Mouse (Mus musculus) forebrain, embryonic 12.5 days (tissue): ENCODE measurements around the gene Lpcat3. TPM values are rescaled to one million over a fixed set of nuclear protein-coding genes. Genes with fewer than 3 reads are reported as not detected.
A peak's percentile ranks its signal among the peaks of the same experiment; 100 is the strongest.

Experiments
- ATAC-seq: fragments of 200-750 bp; cut with Nextera tagmentation; 2 replicates; pipeline ENCODE4 v1.8.0; 2017; ENCODE audit warnings: moderate TSS enrichment; ENCODE audit not compliant: low FRiP score
- H3K27ac ChIP-seq: fragments of 300-500 bp; sonication (generic); 2 replicates; pipeline ENCODE4 v1.5.1; 2016; ENCODE audit warnings: mild to moderate bottlenecking
- H3K27me3 ChIP-seq: fragments of 300-500 bp; sonication (generic); 2 replicates; pipeline ENCODE4 v1.6.1; 2016; ENCODE audit warnings: mild to moderate bottlenecking
- H3K36me3 ChIP-seq: fragments of 300-500 bp; sonication (generic); replicated peaks from 2 replicates; pipeline ENCODE4 v1.6.1; 2016; ENCODE audit warnings: mild to moderate bottlenecking
- H3K4me1 ChIP-seq: fragments of 300-500 bp; sonication (generic); 2 replicates; pipeline ENCODE4 v1.6.1; 2016
- H3K4me2 ChIP-seq: fragments of 300-500 bp; sonication (generic); 2 replicates; pipeline ENCODE4 v1.6.1; 2016; ENCODE audit warnings: mild to moderate bottlenecking, moderate library complexity
- H3K4me3 ChIP-seq: fragments of 300-500 bp; sonication (generic); replicated peaks from 2 replicates; pipeline ENCODE4 v1.5.1; 2016; ENCODE audit warnings: mild to moderate bottlenecking
- H3K9ac ChIP-seq: fragments of 300-500 bp; sonication (generic); 2 replicates; pipeline ENCODE4 v1.6.1; 2016; ENCODE audit warnings: mild to moderate bottlenecking
- H3K9me3 ChIP-seq: fragments of 300-500 bp; sonication (generic); 2 replicates; pipeline ENCODE4 v1.6.1; 2016
- WGBS: fragments of 180-500 bp; shearing (Covaris S2); methylation state at CpG from one replicate; pipeline ENCODE4 v1.1.7; 2016; 5-methylcytosine and 5-hydroxymethylcytosine counted together
- microRNA counts: library from miRNA; unstranded; fragments of <30 nt; microRNA quantifications from one replicate; lab custom pipeline; 2017
- microRNA-seq: library from miRNA; unstranded; fragments of <30 nt; microRNA quantifications from one replicate; pipeline ENCODE4, GENCODE M21; 2017
- polyA plus RNA-seq: library from polyadenylated mRNA; unstranded; fragments of >200 nt; fragmentation: Nextera tagmentation; extraction: Ambion mirVana; gene quantifications from 2 replicates; pipeline ENCODE4 v1.2.1, GENCODE M21; 2016

The Lpcat3 gene
- polyA plus RNA-seq, 1 experiment from 2014 or later, result 35.0 TPM

GRCm38 (mm10) chr6:124744755-124745321, 82.0 kb downstream of the Lpcat3 start:
- H3K27me3 ChIP-seq, result no peaks in the 10 kb centered on the region
- peak overlapping the region; percentile 92 for H3K4me2 ChIP-seq
- H3K9me3 ChIP-seq, result no peaks in the 10 kb centered on the region
- H3K4me3 ChIP-seq, result peak overlapping the region; percentile 54
- H3K4me1 ChIP-seq, result peaks cover 32% of the 10 kb centered on the region
- peak overlapping the region; percentile 92 for H3K27ac ChIP-seq
- H3K36me3 ChIP-seq, result peaks cover 66% of the 10 kb centered on the region
- peak overlapping the region; percentile 85 for H3K9ac ChIP-seq
- WGBS, result 71% methylated on average over 26 of the region's 26 CpGs
- ATAC-seq, result no peak

DNA sequence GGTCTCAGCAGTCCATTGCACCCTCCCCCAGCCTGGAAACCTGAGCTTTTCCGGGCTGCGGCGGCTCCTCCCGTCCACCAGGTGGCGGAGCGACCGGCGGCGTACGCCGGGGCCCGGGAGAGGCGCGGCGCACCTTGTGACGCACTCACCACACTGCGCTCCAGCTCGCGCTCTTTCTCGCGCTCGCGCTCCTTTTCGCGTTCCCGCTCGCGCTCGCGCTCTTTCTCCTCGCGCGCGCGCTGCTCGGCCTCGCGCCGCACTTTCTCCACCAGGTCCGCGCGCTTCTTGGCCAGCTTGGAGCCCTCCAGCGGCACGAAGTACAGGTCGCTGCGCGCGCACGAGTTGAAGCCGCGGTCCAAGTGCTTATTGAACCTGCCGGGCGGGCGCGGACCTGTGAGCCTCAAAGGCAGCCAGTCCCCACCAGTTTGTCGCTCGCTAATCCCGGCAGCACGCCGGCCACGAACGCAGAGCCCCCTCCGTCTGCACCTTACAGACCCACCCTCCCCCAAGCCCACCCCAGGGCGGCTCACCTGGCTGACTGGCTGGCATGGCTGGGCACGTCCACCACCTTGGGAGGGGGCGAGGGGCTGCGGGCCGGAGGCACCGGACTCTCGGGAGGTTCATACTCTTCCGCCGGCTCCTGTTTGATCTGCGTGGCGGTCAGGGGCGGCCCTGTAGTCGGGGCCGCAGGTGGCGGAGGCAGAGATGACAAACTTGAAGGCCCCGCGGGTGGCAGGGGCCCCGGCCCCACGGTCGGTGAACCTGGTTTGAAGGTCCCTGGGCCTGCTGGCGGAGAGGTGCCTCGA, 82.9 kb downstream of the Lpcat3 start:
- Histone ChIP-seq H3K36me3 (peaks cover 67% of the 10 kb centered on the region), H3K27ac (peak overlapping the region; percentile 92), H3K9ac (peak overlapping the region; percentile 85), H3K4me3 (peak overlapping the region; percentile 54), H3K27me3 (no peaks in the 10 kb centered on the region), H3K4me1 (peaks cover 26% of the 10 kb centered on the region), H3K4me2 (peak overlapping the region; percentile 92), H3K9me3 (no peaks in the 10 kb centered on the region)
- under 1% methylated on average over 85 of the region's 85 CpGs for WGBS
- peak; percentile 84 for ATAC-seq

- Histone ChIP-seq H3K9me3 (no peaks in the 10 kb centered on the region), H3K27me3 (no peaks in the 10 kb centered on the region), H3K36me3 (peaks cover 67% of the 10 kb centered on the region), H3K9ac (peak overlapping the region; percentile 85), H3K27ac (peak overlapping the region; percentile 92), H3K4me3 (peak overlapping the region; percentile 54), H3K4me2 (peak overlapping the region; percentile 92), H3K4me1 (peaks cover 26% of the 10 kb centered on the region)
- peak; percentile 5; the same call in 1 of the 2 replicates for ATAC-seq
- 24% methylated on average over 8 of the region's 8 CpGs for WGBS
Measured at GRCm38 (mm10) chr6:124746296-124746605, 83.4 kb downstream of the Lpcat3 start.

- peak overlapping the region; percentile 92; the same call in 1 of the 2 replicates for H3K27ac ChIP-seq
- 93% methylated on average over 7 of the region's 7 CpGs for WGBS
- H3K4me2 ChIP-seq, result peak overlapping the region; percentile 92
- H3K36me3 ChIP-seq, result peaks cover 67% of the 10 kb centered on the region
- H3K9ac ChIP-seq, result peak overlapping the region; percentile 85; the same call in 1 of the 2 replicates
- H3K4me3 ChIP-seq, result peak overlapping the region; percentile 54
- no peaks in the 10 kb centered on the region for H3K9me3 ChIP-seq
- no peaks in the 10 kb centered on the region for H3K27me3 ChIP-seq
- H3K4me1 ChIP-seq, result peaks cover 21% of the 10 kb centered on the region
- no peak for ATAC-seq
Measured at GRCm38 (mm10) chr6:124746654-124747632, 84.1 kb downstream of the Lpcat3 start.

GRCm38 (mm10) chr6:124750405-124750804, 87.6 kb downstream of the Lpcat3 start:
- no peaks in the 10 kb centered on the region for H3K9me3 ChIP-seq
- H3K4me1 ChIP-seq, result peaks cover 37% of the 10 kb centered on the region
- no peak overlapping the region for H3K4me3 ChIP-seq
- no peaks in the 10 kb centered on the region for H3K27me3 ChIP-seq
- no peak overlapping the region for H3K27ac ChIP-seq
- WGBS, result 85% methylated on average over 8 of the region's 8 CpGs
- H3K36me3 ChIP-seq, result peaks cover 38% of the 10 kb centered on the region
- H3K4me2 ChIP-seq, result no peak overlapping the region
- H3K9ac ChIP-seq, result no peak overlapping the region
- no peak for ATAC-seq

GRCm38 (mm10) chr6:124753861-124754260, 91.0 kb downstream of the Lpcat3 start:
- ATAC-seq, result no peak
- Histone ChIP-seq H3K36me3 (peaks cover 10% of the 10 kb centered on the region), H3K4me1 (peaks cover 43% of the 10 kb centered on the region), H3K9me3 (no peaks in the 10 kb centered on the region), H3K4me2 (no peak overlapping the region), H3K27me3 (no peaks in the 10 kb centered on the region), H3K4me3 (no peak overlapping the region), H3K27ac (no peak overlapping the region), H3K9ac (0 out of 2 replicates have a peak overlapping the region, but pooled peaks have one; percentile 1)
- 98% methylated on average over 2 of the region's 2 CpGs for WGBS

MicroRNAs within 50 kb of the gene (microRNA counts, 519-probe panel; counts per million panel counts)
- microRNA mmu-miR-141 (lab: Ali Mortazavi, UCI), result 2,089 counts per million, percentile 10 among the panel's probes with 10 or more counts
- 5,053 counts per million, percentile 65 among the panel's probes with 10 or more counts for microRNA mmu-miR-200c (lab: Ali Mortazavi, UCI)

Small RNA genes within 50 kb of the gene (microRNA-seq; reads per million reads assigned to microRNA genes)
- gene Mir141, result 197 reads per million, percentile 58 among the genes with 10 or more reads in this experiment
- gene Mir200c, result 1,199 reads per million, percentile 79 among the genes with 10 or more reads in this experiment

Other genes with a start within 250 kb of the Lpcat3 start
- 65.9 and 66.0 TPM in 2 replicates for gene Pex5, start 248.0 kb upstream of the Lpcat3 start, polyA plus RNA-seq
- gene Clstn3, start 198.2 kb upstream of the Lpcat3 start, polyA plus RNA-seq, result 25.9 and 27.3 TPM in 2 replicates
- 0.10 TPM in 1 of 2 replicates, not detected in the other for gene C1rl, start 169.9 kb upstream of the Lpcat3 start, polyA plus RNA-seq
- gene C1ra, start 150.6 kb upstream of the Lpcat3 start, polyA plus RNA-seq, result 0.14 and 0.19 TPM in 2 replicates
- gene C1s1, start 120.7 kb upstream of the Lpcat3 start, polyA plus RNA-seq, result 0.18 and 0.28 TPM in 2 replicates
- not detected in 2 replicates for gene C1rb, start 92.7 kb upstream of the Lpcat3 start, polyA plus RNA-seq
- 0.08 TPM in 2 replicates for gene C1s2, start 26.9 kb upstream of the Lpcat3 start, polyA plus RNA-seq
- gene Emg1, start 49.2 kb downstream of the Lpcat3 start, polyA plus RNA-seq, result 194 and 199 TPM in 2 replicates
- gene Phb2, start 49.3 kb downstream of the Lpcat3 start, polyA plus RNA-seq, result 330 and 338 TPM in 2 replicates
- 5.4 and 6.1 TPM in 2 replicates for gene Ptpn6, start 75.7 kb downstream of the Lpcat3 start, polyA plus RNA-seq
- 550 and 568 TPM in 2 replicates for gene Grcc10, start 78.3 kb downstream of the Lpcat3 start, polyA plus RNA-seq
- gene Gm45234, start 93.0 kb downstream of the Lpcat3 start, polyA plus RNA-seq, result not detected in 2 replicates
- gene Atn1, start 93.5 kb downstream of the Lpcat3 start, polyA plus RNA-seq, result 17.6 and 19.2 TPM in 2 replicates
- gene Eno2, start 106.6 kb downstream of the Lpcat3 start, polyA plus RNA-seq, result 10.5 and 10.6 TPM in 2 replicates
- 3.3 and 4.0 TPM in 2 replicates for gene Lrrc23, start 116.7 kb downstream of the Lpcat3 start, polyA plus RNA-seq
- gene Spsb2, start 145.6 kb downstream of the Lpcat3 start, polyA plus RNA-seq, result 4.5 and 7.7 TPM in 2 replicates
- 559 and 592 TPM in 2 replicates for gene Tpi1, start 151.3 kb downstream of the Lpcat3 start, polyA plus RNA-seq
- gene Usp5, start 166.5 kb downstream of the Lpcat3 start, polyA plus RNA-seq, result 199 and 221 TPM in 2 replicates
- 233 and 244 TPM in 2 replicates for gene Cdca3, start 166.5 kb downstream of the Lpcat3 start, polyA plus RNA-seq
- gene Gnb3, start 177.2 kb downstream of the Lpcat3 start, polyA plus RNA-seq, result 0.67 and 1.1 TPM in 2 replicates
- gene P3h3, start 194.7 kb downstream of the Lpcat3 start, polyA plus RNA-seq, result 15.0 and 19.8 TPM in 2 replicates
- 9.9 and 10.2 TPM in 2 replicates for gene Gpr162, start 201.0 kb downstream of the Lpcat3 start, polyA plus RNA-seq
- 0.12 and 0.14 TPM in 2 replicates for gene Cd4, start 225.2 kb downstream of the Lpcat3 start, polyA plus RNA-seq
- gene Lag3, start 248.7 kb downstream of the Lpcat3 start, polyA plus RNA-seq, result 2.0 and 3.0 TPM in 2 replicates